Comparison of ENCODE assay signal across 7 mouse cellular contexts in the genomic region with DNA sequence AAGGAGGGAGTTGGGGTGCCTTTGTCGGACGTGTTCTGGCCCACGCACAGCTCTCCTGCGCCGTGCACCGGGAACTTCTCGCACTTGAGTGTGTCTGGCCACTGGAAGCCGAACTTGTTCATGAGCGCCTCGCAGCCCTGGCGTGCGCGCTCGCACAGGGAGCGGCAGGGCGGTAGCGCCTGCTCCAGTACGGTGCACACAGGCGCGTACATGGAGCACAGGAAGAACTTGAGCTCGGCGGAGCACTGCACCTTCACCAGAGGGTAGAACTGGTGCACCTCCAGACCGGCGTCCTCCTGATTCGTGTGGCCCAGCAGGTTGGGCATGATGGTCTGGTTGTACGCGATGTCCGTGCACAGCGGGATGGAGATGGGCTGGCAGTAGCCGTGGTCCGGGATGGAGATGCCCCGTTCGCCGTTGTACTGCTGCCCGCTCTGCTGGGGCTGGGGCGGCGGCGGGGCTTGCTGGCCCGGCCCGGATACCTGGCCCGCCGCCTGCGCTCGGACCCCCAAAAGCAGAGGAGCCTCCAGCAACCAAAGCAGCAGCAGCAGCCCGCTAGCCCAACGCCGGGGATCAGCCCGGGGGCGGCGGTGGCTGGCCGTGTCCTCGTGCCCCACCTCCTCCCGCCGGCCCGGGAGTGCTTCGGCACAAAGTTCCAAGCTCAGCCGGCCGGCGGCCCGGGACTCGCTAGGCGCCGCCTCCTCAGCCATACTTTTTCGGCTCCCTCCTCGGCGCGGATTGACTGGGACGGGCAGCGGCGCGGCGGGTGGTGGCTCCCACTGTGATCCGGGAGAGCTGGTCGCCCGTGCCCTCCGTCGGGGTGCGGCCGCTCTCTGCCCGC. TPM values are rescaled to one million over a fixed set of nuclear protein-coding genes. Genes with fewer than 3 reads are reported as not detected.
DNase-seq lines count a peak whose midpoint lies in the region; ATAC-seq and TF ChIP-seq lines count a peak whose summit lies in the region.

No protein-coding gene starts in this region.

- H3K9me3 ChIP-seq in embryonic facial prominence, embryonic 10.5 days, result no peaks in the 10 kb centered on the region
- H3K9me3 ChIP-seq in limb, embryonic 12.5 days, result no peaks in the 10 kb centered on the region
- no peaks in the 10 kb centered on the region for H3K9me3 ChIP-seq in midbrain, embryonic 13.5 days

- peak overlapping the region; percentile 92 for H3K4me2 ChIP-seq in limb, embryonic 12.5 days
- peak overlapping the region; percentile 89 for H3K4me2 ChIP-seq in midbrain, embryonic 13.5 days (replicated peaks)

- peaks cover 9% of the 10 kb centered on the region for H3K36me3 ChIP-seq in embryonic facial prominence, embryonic 10.5 days (replicated peaks)
- peaks cover 5% of the 10 kb centered on the region; the same call in 1 of the 2 replicates for H3K36me3 ChIP-seq in limb, embryonic 12.5 days
- no peaks in the 10 kb centered on the region for H3K36me3 ChIP-seq in midbrain, embryonic 13.5 days
- H3K36me3 ChIP-seq in testis, adult 2 months (ENCODE audit: control insufficient read depth, insufficient read depth, low read length), result no peaks in the 10 kb centered on the region

- peak overlapping the region; percentile 97 for H3K9ac ChIP-seq in limb, embryonic 12.5 days (replicated peaks)
- peak overlapping the region; percentile 97 for H3K9ac ChIP-seq in midbrain, embryonic 13.5 days (replicated peaks)

- peak; percentile 58 for ATAC-seq in limb, embryonic 12.5 days (ENCODE audit: insufficient number of reproducible peaks, insufficient read depth, low FRiP score, low TSS enrichment, low read depth)
- peak; percentile 47 for ATAC-seq in midbrain, embryonic 13.5 days

- H3K4me3 ChIP-seq in embryonic facial prominence, embryonic 10.5 days, result peak overlapping the region; percentile 93
- peak overlapping the region; percentile 88 for H3K4me3 ChIP-seq in limb, embryonic 12.5 days (replicated peaks)
- peak overlapping the region; percentile 92 for H3K4me3 ChIP-seq in midbrain, embryonic 13.5 days (replicated peaks)
- H3K4me3 ChIP-seq in testis, adult 2 months (ENCODE audit: control insufficient read depth, low read depth, low read length), result peak overlapping the region; percentile 80

- TF ChIP-seq CTCF in testis, adult 2 months (IDR thresholded peaks at IDR 0.05; ENCODE audit: control insufficient read depth, insufficient read depth, insufficient replicate concordance, low read depth, low read length), result no peak

- H3K27me3 ChIP-seq in embryonic facial prominence, embryonic 10.5 days (replicated peaks; ENCODE audit: low read depth, poor library complexity, severe bottlenecking), result peaks cover 34% of the 10 kb centered on the region
- no peaks in the 10 kb centered on the region; the same call in 1 of the 2 replicates for H3K27me3 ChIP-seq in limb, embryonic 12.5 days
- H3K27me3 ChIP-seq in midbrain, embryonic 13.5 days, result peaks cover 4% of the 10 kb centered on the region; the same call in 1 of the 2 replicates
- H3K27me3 ChIP-seq in testis, adult 2 months (ENCODE audit: control insufficient read depth, insufficient read depth, low read length), result no peaks in the 10 kb centered on the region; the same call in 1 of the 2 replicates

- DNase-seq in adrenal gland, postnatal 4 days (ENCODE audit: low spot score in 2 of 2), result peak; percentile 19 to 46
- peak; percentile 79 for DNase-seq in embryonic facial prominence, embryonic 10.5 days (ENCODE audit: low spot score)
- peak; percentile 70 to 76 for DNase-seq in heart, adult 18-20 months
- DNase-seq in kidney, adult 11 months, result peak; percentile 62

- H3K4me1 ChIP-seq in embryonic facial prominence, embryonic 10.5 days, result peaks cover 37% of the 10 kb centered on the region
- H3K4me1 ChIP-seq in limb, embryonic 12.5 days (replicated peaks), result peaks cover 27% of the 10 kb centered on the region
- H3K4me1 ChIP-seq in midbrain, embryonic 13.5 days (replicated peaks), result peaks cover 40% of the 10 kb centered on the region
- H3K4me1 ChIP-seq in testis, adult 2 months (ENCODE audit: control insufficient read depth, insufficient read depth, low read length), result peaks cover 32% of the 10 kb centered on the region

- H3K27ac ChIP-seq in embryonic facial prominence, embryonic 10.5 days (replicated peaks), result peak overlapping the region; percentile 96
- peak overlapping the region; percentile 99 for H3K27ac ChIP-seq in limb, embryonic 12.5 days
- H3K27ac ChIP-seq in midbrain, embryonic 13.5 days, result peak overlapping the region; percentile 99
- H3K27ac ChIP-seq in testis, adult 2 months (ENCODE audit: control insufficient read depth, insufficient read depth, low read depth, low read length), result peak overlapping the region; percentile 34

- whole genome bisulfite sequencing in embryonic facial prominence, embryonic 10.5 days, result under 1% methylated on average over 80 of the region's 80 CpGs
- WGBS in limb, embryonic 12.5 days, result under 1% methylated on average over 72 of the region's 80 CpGs
- WGBS in midbrain, embryonic 13.5 days, result under 1% methylated on average over 79 of the region's 80 CpGs

- no peak for TF ChIP-seq POLR2A in testis, adult 2 months (IDR thresholded peaks at IDR 0.05; ENCODE audit: control insufficient read depth, low read depth, low read length)

RNA-seq across cellular contexts. Expression of a gene that starts 0.7 kb away (rescaled TPM):
- total RNA-seq in adrenal gland, postnatal 4 days (2021), result 10 to 100 TPM; 23.2 to 32.7 TPM
- 14.9 and 16.5 TPM in 2 replicates for polyA plus RNA-seq in embryonic facial prominence, embryonic 10.5 days (2016; fragmentation: Nextera tagmentation; extraction: Ambion mirVana)
- total RNA-seq in heart, adult 18-20 months (2021), result 1 to 10 TPM; 8.5 to 9.1 TPM
- 34.1 and 39.0 TPM in 2 replicates for polyA plus RNA-seq in limb, embryonic 12.5 days (2016; fragmentation: Nextera tagmentation; extraction: Ambion mirVana)
- polyA plus RNA-seq in midbrain, embryonic 13.5 days (2015; fragmentation: Nextera tagmentation; extraction: Ambion mirVana), result 30.5 and 39.0 TPM in 2 replicates
- 1.6 and 2.2 TPM in 2 replicates for polyA plus RNA-seq in testis, adult 2 months (2012; rRNA removed)

Comparison
In these comparisons a context has a peak if more than half of its experiments do, and no peak if none do; other contexts are left out.
1. Peak in every context shown above with its lines: DNase-seq, ATAC-seq, H3K4me3 ChIP-seq and H3K27ac ChIP-seq.
2. H3K27ac ChIP-seq: peak in every context shown above with its lines; median percentile 99 in limb, embryonic 12.5 days; 99 in midbrain, embryonic 13.5 days; 96 in embryonic facial prominence, embryonic 10.5 days; 34 in testis, adult 2 months.